Mouse (Mus musculus) spleen, adult 2 months (tissue): ENCODE results near the gene Ugt2b38. TPM values are rescaled to one million over a fixed set of nuclear protein-coding genes. Genes with fewer than 3 reads are reported as not detected.

Experiments
- polyA plus RNA-seq: library from polyadenylated mRNA; depleted of rRNA; stranded (reverse); fragments of >200 nt; gene quantifications from 2 replicates; pipeline ENCODE4 v1.2.3, GENCODE M21; 2012; rRNA removed

The Ugt2b38 gene
- polyA plus RNA-seq, 1 experiment, result not detected

Other genes starting within 250 kb of the Ugt2b38 start
- not detected in 2 replicates for gene Ugt2b37, start 169.4 kb downstream of the Ugt2b38 start, polyA plus RNA-seq
- gene Ugt2a3, start 87.0 kb downstream of the Ugt2b38 start, polyA plus RNA-seq, result not detected in 2 replicates
- gene Ugt2a2, start 58.1 kb upstream of the Ugt2b38 start, polyA plus RNA-seq, result not detected in 2 replicates
- gene Gm43638, start 62.6 kb upstream of the Ugt2b38 start, polyA plus RNA-seq, result not detected in 2 replicates
- not detected in 2 replicates for gene Ugt2a1, start 66.7 kb upstream of the Ugt2b38 start, polyA plus RNA-seq
- not detected in 2 replicates for gene Sult1b1, start 114.0 kb upstream of the Ugt2b38 start, polyA plus RNA-seq
- not detected in 2 replicates for gene Sult1d1, start 144.8 kb upstream of the Ugt2b38 start, polyA plus RNA-seq
- not detected in 2 replicates for gene Sult1e1, start 167.4 kb upstream of the Ugt2b38 start, polyA plus RNA-seq
- not detected in 2 replicates for gene Csn1s1, start 242.0 kb upstream of the Ugt2b38 start, polyA plus RNA-seq